Mouse (Mus musculus) bone marrow, adult 2 months (tissue): Measurements from ENCODE around the gene Hist1h3b. TPM values are rescaled to one million over a fixed set of nuclear protein-coding genes. Genes with fewer than 3 reads are reported as not detected.
"Not testable (repeated sequence)": the region's sequence is repeated elsewhere in the genome, so short reads cannot be mapped to it uniquely, and the experiment has no call there.

Source experiments
- H3K27ac ChIP-seq: fragments of 200-500 bp; 2 replicates; pipeline ENCODE4 v1.5.1; 2012; ENCODE audit warnings: low read depth, mild to moderate bottlenecking, control low read depth, inconsistent platforms, low read length; ENCODE audit not compliant: control insufficient read depth, poor library complexity, insufficient read depth
- H3K4me1 ChIP-seq: fragments of 200-500 bp; 2 replicates; pipeline ENCODE4 v1.6.1; 2011; ENCODE audit warnings: low read length; ENCODE audit not compliant: control insufficient read depth, insufficient read depth
- H3K4me3 ChIP-seq: fragments of 200-500 bp; replicated peaks from 2 replicates; pipeline ENCODE3; 2011; ENCODE audit warnings: mild to moderate bottlenecking, low read depth, low read length, control low read depth; ENCODE audit not compliant: control insufficient read depth
- CTCF ChIP-seq: fragments of 200-500 bp; IDR thresholded peaks from 2 replicates; pipeline ENCODE4 v1.5.1; 2011; ENCODE audit warnings: low read length, control low read depth; ENCODE audit not compliant: control insufficient read depth, insufficient read depth
- POLR2A ChIP-seq: fragments of 200-500 bp; IDR thresholded peaks from 2 replicates; pipeline ENCODE4 v1.6.1; 2011; ENCODE audit warnings: low read depth, mild to moderate bottlenecking, control low read depth, low read length, borderline replicate concordance; ENCODE audit not compliant: control insufficient read depth
- WGBS: fragments of 180-500 bp; shearing (Covaris S2); methylation state at CpG from one replicate; pipeline ENCODE4 v1.1.7; 2018; 5-methylcytosine and 5-hydroxymethylcytosine counted together
- polyA plus RNA-seq: library from polyadenylated mRNA; stranded (reverse); fragments of >200 nt; gene quantifications from 2 replicates; pipeline ENCODE4 v1.2.4, GENCODE M21; 2011; ENCODE audit warnings: low replicate concordance; ENCODE audit not compliant: missing spikeins, insufficient read depth, insufficient read length

Hist1h3b gene
- polyA plus RNA-seq, 1 experiment = not detected

- Histone ChIP-seq H3K4me3 (peak within 1 kb of the TSS; percentile 66), H3K4me1 (no peaks in the 10 kb centered on the region; the same call in 1 of the 2 replicates), H3K27ac (peak within 1 kb of the TSS; percentile 99)
- no peak for TF ChIP-seq CTCF
- TF ChIP-seq POLR2A = peak; percentile 93
- under 1% methylated on average over 67 of the region's 72 CpGs for WGBS
Measured at GRCm38 (mm10) chr13:23760972-23761864, 9.2 kb downstream of the Hist1h3b start, which contains the start of gene Hist1h4a. TSS of gene Hist1h4a (minus strand) at chr13:23761230.

DNA sequence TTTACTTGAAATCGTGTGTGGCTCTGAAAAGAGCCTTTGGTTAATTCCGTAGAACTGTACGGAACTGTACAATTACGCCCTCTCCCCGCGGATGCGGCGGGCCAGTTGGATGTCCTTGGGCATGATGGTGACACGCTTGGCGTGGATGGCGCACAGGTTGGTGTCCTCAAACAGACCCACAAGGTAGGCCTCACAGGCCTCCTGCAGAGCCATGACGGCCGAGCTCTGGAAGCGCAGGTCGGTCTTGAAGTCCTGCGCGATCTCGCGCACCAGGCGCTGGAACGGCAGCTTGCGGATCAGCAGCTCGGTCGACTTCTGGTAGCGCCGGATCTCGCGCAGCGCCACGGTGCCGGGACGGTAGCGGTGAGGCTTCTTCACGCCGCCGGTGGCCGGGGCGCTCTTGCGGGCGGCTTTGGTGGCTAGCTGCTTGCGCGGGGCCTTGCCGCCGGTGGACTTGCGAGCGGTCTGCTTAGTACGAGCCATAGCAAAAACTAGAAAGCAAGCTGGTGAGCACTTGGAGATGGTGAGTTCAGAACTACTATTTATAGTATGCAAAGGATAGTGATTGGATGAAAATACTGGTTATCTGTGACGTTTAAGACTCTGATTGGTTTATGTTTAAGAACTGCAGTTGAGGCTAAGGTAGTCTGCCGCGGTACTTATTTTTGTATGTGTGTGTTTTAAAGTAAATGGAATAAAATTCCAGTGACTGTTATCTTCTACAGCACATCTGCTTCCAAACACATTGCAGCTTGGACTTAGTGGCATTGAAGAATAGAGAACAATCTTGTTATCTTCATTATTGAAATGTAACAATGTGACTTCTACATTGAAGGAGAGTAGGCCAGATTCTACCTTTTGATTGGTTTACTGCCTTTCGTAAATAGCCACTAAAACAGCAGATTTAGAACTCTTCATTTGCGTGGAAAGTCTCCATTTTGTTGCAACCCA, 10.1 kb downstream of the Hist1h3b start, which contains the start of gene Hist1h3a:
Gene Hist1h3a, minus strand, starts transcription at position 516 of the 951 bp plus-strand sequence.
- under 1% methylated on average over 38 of the region's 52 CpGs for WGBS

GRCm38 (mm10) chr13:23763242-23763585, 11.1 kb downstream of the Hist1h3b start:
- WGBS = 2% methylated on average over 10 of the region's 10 CpGs
- H3K4me3 ChIP-seq = peak overlapping the region; percentile 33

More for the DNA sequence above, 10.1 kb downstream of the Hist1h3b start, which contains the start of gene Hist1h3a:
- not testable (repeated sequence) for H3K4me1 ChIP-seq
- Histone ChIP-seq H3K4me3 (peak within 1 kb of the TSS; percentile 66), H3K27ac (peak within 1 kb of the TSS; percentile 99)
- TF ChIP-seq POLR2A = peak; percentile 96

DNA sequence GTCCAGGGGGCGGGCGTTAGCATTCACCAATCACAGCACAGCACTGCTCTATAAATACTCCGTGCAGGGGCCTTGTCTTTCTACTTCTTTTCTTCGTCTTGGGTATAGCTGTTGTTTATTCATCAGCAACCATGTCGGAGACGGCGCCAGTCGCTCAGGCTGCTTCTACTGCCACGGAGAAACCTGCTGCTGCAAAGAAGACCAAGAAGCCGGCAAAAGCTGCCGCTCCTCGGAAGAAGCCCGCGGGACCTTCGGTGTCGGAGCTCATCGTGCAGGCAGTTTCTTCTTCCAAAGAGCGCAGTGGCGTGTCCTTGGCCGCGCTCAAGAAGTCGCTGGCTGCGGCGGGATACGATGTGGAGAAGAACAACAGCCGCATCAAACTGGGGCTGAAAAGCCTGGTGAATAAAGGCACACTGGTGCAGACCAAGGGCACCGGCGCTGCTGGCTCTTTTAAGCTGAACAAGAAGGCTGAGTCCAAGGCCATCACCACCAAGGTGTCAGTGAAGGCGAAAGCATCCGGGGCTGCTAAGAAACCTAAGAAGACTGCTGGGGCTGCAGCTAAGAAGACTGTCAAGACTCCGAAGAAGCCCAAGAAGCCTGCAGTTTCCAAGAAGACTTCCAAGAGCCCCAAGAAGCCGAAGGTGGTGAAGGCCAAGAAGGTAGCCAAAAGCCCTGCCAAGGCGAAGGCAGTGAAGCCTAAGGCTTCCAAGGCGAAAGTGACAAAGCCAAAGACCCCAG, 11.7 kb downstream of the Hist1h3b start, which contains the start of gene Hist1h1a:
Gene Hist1h1a, plus strand, starts transcription at position 81 of the 738 bp plus-strand sequence.
- Histone ChIP-seq H3K4me3 (peak within 1 kb of the TSS; percentile 71), H3K27ac (peak within 1 kb of the TSS; percentile 94), H3K4me1 (peaks cover under 1% of the 10 kb centered on the region; the same call in 1 of the 2 replicates)
- 3% methylated on average over 34 of the region's 34 CpGs for WGBS
- peak; percentile 84 for TF ChIP-seq POLR2A
- no peak for TF ChIP-seq CTCF

More at GRCm38 (mm10) chr13:23763242-23763585, 11.1 kb downstream of the Hist1h3b start:
- Histone ChIP-seq H3K4me1 (no peaks in the 10 kb centered on the region), H3K27ac (peak overlapping the region; percentile 75)
- TF ChIP-seq POLR2A = no peak

GRCm38 (mm10) chr13:23764324-23765171, 12.5 kb downstream of the Hist1h3b start:
- WGBS = 47% methylated on average over 12 of the region's 12 CpGs
- TF ChIP-seq POLR2A (no peak), CTCF (no peak)
- peaks cover 2% of the 10 kb centered on the region; the same call in 1 of the 2 replicates for H3K4me1 ChIP-seq
- H3K4me3 ChIP-seq = peak overlapping the region; percentile 71
- peak overlapping the region; percentile 94 for H3K27ac ChIP-seq

DNA sequence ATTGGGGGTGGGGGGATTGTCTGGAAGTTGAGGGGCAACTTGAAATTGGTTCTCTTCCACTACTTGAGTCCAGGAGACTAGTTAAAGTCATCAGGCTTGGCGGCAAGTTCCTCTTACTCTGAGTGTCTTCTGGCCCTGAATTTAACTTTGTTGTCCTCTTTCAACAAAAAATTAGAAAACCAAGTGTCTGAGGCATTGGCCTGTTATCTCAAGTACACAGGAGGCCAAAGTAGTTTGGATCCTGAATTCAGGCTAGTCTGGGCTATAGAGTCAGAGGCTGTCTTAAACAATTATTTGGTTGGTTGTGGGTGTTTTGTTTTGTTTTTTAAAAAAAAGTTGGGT, 13.1 kb downstream of the Hist1h3b start:
- TF ChIP-seq POLR2A (no peak), CTCF (no peak)
- peak overlapping the region; percentile 62; the same call in 1 of the 2 replicates for H3K27ac ChIP-seq
- 32% methylated on average over 1 of the region's 1 CpGs for WGBS
- H3K4me3 ChIP-seq = no peak overlapping the region
- H3K4me1 ChIP-seq = peaks cover 2% of the 10 kb centered on the region; the same call in 1 of the 2 replicates

DNA sequence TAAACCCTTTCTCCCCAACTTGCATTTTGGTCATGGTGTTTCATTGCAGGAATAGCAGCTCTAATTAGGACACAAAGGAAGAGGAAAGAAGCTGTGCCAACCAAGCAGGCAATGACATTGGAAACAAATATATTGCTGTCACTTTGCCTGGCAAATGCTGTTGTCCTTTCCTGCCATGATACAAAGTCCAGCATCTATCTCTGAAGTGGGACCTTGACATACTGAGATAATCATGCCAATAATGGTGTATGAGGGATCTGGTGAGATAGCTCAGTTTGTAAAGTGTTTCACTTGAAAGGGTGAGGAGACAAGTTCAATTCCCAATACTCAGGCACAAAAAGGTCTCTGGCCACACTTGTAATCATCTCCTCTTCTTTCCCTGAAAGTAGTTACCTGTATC, 14.7 kb downstream of the Hist1h3b start:
- Histone ChIP-seq H3K27ac (no peak overlapping the region), H3K4me3 (no peak overlapping the region), H3K4me1 (peaks cover 2% of the 10 kb centered on the region; the same call in 1 of the 2 replicates)
- TF ChIP-seq CTCF (no peak), POLR2A (no peak)
